Mouse (Mus musculus): ENCODE results near the gene Cobl. TPM values are rescaled to one million over a fixed set of nuclear protein-coding genes. Genes with fewer than 3 reads are reported as not detected.
A peak's percentile ranks its signal among the peaks of the same experiment; 100 is the strongest.

Gene Cobl
- total RNA-seq, 2 experiments from 2014 or later = 15.2 to 16.7 TPM

DNA sequence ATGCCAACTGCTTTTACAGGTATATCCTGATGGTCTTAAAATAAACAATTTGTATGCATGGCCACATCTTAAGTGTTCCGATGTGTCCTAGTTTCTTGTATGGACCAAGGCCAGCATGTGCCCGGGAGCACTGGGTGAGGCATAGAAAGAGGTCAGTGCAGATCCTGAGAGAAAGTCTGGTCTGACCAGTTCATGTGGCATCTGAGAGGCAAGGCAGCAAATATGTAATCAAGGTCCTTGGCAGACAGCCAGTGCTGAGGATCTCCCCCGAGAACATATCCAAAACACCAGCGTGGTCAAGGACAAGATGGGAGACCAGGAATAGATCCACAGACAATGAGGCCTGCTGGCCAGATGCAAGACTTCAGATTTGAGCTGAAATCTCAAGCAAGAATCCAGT, 81.8 kb downstream of the Cobl start:
- DNase-seq = no peak

DNA sequence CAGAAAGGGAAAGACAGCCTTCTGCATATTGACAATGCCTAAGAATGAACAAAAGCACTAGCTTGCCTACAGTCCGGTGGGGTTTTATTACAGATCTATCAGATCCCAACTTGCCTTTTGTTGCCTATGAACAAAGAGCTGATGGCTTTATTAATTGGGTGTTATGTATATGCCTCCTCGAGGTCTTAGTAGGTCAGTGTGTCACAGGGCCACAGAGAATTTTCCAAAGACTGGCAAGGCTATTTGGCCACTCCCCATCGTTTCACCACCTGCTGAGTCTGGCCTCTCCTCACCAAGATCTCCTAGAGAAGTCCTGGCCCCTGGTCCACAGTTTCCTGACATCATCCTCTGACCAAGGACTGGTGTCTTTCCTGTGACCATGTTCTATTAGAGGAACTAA, 83.7 kb downstream of the Cobl start:
- DNase-seq = no peak

DNA sequence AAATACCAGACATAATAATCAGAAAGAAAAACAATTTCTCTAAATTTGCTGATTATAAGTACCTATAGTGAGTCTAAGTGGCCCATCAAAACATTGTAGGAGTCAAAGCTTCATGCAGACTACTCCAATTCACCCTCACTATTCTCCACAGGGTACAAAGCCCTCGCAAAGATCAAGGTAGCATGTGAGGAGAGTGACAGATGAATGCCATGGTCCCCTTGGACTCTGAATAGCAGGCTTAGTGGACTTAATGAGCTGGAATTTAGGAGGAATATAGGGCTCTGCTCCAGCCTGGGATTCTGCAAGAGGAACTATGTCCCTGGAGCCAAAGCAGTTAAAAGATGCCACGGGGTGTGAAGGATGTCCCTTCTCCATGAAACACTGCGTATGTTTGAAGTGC, 88.1 kb downstream of the Cobl start:
- no peak for DNase-seq

DNA sequence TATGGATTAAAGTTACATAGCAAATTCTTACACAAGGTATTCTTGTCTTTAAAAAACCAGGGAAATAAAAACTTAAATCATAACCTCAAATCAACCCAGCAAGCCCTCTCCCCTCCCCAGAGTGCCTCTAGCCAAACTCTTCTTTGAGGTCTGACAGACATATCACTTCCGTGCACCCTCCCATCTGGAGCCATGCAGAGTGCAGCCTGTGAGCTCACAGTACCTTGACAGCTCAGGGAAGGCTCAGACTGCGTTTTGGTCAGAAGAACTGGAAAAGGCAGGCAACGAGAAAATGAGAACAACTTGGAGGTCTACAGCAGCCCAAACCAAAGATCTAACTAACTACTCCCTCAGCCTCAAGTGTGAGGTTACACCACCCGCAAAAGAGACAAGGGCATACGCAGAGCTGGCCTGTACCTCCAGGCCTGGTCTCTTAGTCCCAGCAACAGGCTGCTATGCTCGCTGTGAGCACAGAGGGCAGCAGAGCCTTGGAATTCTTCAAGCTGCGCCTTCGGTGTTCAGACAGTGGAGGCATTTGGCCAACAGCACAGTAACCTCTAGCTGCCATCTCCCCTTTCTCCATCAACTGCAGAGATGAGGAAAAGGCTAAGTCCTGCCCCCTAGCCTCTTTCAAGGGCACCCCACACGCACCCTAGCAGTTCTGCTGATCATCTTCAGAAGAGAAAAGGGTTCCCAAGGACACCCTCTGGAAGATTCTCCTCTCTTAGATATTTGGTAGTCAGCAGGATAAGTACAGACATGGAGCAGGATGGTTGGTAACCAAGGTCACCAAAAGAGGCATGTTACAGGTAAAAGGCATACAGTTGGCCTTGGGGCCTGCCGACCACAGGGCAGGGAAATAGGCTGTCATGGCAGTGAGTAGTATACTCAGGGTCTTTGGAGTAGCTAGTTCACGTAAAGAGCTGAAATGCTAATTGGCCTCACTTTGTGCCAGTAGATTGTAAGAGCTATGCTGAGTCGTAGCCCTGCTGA, 91.4 kb downstream of the Cobl start:
- DNase-seq = peak; percentile 80

DNA sequence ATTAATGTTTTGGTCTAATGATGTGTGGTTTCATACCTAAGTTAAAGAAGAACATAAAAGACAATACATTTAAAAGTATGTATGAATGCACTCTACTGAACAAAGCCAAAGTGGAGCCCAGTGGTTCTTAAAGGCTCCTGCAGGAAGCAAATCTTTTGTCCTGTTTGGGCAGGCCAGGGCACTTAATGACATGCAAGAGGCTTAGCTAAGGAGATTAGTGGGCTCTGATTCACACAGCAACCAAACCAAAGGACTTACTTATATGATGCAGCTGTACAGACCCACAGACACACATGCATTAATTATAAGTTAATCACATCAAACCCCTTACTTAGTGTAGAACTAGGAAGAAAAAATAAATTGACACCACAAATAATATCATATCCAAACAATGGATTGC, 93.8 kb downstream of the Cobl start:
- DNase-seq = no peak

DNA sequence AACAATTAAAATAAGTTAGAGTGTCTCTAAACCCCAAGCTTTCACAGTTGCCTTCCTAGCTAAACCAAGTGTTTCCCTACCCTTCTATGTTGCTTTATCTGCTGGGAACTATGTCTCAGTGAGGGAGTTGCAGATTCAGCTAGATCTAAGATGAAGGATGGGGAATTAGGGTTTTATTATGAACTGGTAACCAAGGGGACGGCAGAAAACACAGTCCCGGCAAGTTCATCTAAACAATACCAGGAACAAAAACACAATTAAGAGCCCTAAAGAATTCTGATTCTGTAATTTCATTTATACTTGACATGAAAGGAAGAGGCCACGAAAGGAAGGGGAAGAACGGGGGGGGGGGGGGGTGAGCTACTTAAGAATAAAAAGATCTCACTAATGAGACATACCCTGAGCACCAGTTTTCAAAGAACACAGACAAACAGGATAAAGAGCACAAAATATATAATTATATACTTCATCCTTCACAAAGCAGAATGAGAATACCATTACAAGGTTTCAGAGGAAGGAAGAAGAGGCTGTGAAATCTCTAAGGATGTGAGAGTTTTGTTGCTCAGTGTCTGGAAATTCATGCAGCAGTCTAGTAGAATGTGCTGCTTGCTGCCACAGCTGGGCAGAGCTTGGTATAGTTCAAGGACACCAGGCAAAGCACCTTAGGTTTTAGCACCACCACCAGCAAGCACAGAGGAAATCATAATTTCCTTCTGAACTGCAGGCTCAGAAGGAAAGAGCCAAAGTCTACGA, 97.2 kb downstream of the Cobl start:
- DNase-seq = no peak

DNA sequence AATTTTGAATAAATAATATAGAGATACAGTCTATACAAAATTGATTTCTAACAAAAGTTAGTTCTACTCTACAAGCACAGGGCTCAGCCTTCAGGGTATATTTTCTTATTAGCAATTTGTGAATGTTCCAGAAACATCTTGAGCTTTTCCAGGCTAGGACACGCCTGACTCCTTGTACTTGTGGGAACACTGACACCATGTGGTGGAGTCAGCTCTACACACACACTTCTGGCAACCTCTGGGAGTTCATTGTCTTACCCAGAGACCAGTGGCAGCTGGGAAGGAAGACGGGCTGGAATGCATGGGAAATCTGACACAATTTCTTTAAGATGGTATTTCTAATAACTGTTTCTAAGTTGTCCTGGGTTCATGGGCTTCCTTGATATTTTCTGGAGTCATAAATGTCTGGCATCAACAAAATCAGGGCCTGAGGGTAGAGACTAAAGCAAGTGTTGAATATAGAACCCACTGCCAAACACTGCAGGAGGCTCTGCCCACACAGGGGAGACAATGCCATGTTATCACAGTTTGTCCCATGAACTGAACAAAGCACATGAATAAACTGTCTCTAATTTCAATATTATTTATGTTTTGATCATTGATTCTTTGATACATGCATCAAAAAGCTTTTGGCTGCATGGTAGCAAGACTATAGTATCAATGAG, 105.3 kb downstream of the Cobl start:
- peak; percentile 31 to 41 for DNase-seq

DNA sequence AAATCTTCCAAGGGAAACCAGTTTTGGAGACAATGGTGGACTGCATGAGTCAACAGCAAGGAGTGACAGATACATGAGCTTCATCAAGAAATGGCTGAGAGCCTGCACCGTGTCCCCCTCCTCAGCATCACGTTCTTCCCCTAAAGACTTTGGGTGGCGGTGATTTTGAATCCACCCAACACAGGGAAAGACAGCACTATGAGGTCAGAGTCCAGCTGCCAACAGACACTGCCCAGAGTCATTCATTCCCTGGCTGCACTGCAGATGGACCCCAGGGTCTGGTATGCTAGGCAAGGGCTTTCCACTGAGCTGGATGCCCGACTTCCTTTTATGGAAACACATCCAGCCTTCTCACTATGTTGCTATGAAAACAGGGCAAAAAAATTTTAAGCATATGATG, 106.2 kb downstream of the Cobl start:
- DNase-seq = no peak

DNA sequence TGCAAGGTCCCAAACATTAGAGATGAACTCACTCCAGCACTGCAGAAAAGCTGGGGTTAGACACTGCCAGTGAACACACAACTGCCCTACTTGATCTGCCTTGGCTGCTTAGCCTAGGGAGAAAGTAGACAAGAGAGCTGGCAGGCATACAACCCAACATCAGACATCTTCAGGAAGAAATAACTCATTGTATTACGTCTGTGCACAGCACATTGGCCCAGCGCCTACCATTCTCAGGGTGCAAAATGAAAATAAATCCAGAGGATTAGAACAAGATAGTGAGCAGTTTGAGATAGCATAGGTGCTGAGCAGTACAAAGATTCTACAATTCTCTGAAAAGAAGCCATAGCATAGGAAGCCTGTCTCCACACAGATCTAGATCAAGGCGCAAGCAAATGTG, 109.1 kb downstream of the Cobl start:
- no peak for DNase-seq

DNA sequence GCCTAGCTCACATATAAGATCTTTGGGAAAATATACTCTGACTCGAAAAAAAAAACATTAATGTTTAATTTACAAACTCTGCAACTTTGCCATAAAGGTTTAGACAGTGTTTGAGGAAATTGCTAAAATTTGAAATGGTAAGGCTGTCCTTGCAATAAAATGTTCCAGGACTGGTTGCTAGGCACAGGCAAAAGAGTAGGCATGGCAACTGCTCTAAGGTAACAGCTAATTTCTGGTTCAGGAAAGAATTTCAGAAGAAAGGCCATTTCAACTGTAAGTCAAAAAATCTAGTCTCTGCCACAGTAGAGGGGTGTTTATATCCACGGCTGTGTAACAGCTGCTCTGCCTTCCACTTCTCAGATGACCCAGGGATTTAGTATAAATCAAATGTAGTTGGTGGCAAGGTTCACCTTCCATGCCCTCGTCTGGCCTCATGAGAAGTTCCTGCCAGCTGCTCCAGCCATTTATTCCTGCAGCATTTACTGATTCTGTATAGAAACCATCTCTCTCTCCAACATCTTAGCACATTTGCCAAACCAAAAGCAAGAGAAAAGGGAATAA, 113.7 kb downstream of the Cobl start:
- DNase-seq = no peak

DNA sequence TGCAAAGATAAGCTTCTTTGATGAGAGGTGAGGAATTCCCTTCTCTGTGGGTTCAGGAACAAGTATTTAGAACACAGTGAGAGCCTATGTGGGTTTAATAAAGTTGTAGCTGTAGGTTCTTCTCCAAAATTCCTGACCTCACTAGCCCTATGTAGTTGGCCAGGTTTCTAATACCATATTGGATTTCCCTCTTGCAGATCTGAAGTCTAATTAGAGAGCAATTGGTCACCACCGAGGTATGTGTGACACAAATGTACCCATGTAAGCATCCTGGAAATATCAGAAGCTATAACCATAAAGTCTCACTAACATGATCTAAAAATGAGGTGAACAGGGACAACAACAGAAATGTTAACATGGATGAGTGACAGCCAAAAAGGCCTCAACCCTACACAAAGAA, 114.7 kb downstream of the Cobl start:
- DNase-seq = no peak

DNA sequence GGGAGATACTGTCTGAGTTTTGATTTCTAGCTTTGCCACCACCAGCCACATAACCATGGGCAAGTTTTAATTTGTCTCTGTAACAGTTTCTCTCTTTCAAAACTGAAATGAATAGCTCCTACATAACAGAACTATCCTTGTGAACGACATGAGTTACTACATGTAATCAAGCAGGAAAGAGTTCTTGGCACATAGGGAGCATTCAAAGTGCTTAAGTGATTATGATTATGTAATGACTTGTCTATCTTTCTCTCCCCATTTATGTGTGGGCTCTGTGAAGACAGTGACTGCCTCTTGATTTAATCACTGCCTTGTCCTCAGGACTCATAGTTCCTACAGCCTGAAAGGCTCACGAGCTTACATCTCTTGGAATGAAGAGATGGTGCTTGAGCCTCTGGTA, 118.3 kb downstream of the Cobl start:
- DNase-seq = no peak

DNA sequence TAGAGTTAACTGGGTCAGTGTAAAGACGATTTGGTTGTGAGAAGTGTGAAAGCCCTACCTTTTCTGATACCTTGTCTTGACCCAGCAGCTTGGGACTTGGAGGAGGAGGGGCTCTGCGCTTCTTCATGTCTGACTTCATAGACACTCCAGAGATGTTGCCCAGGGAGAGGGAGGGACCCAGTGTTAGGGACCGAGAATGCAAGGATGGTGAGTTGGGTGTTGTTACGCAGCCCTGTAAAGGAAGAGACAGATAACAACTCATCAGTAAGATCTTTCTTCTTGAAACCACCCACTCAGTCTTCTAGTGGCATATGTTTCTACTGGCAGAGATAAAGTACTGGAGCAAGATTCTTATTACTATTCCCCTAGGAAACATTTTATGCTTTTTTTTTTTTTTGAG, 121.1 kb downstream of the Cobl start:
- no peak for DNase-seq

DNA sequence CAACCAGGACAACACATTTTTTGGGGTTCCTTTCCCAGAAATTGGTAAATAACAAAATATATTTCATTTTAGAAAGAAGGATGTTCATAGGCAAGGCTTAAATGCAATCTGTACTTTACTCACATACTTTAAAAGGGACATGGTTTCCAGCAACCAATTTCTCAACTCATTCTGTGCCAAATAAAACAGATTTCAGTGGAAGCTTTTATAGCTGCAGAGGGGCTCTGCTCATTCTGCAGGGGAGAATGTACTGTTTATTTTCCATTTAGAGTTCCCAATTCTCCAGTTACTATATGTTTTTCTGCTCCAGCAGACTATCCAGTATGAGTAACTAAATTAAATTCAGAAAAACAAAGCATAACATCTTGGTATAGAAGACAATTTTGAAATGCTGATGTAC, 124.1 kb downstream of the Cobl start:
- DNase-seq = no peak

DNA sequence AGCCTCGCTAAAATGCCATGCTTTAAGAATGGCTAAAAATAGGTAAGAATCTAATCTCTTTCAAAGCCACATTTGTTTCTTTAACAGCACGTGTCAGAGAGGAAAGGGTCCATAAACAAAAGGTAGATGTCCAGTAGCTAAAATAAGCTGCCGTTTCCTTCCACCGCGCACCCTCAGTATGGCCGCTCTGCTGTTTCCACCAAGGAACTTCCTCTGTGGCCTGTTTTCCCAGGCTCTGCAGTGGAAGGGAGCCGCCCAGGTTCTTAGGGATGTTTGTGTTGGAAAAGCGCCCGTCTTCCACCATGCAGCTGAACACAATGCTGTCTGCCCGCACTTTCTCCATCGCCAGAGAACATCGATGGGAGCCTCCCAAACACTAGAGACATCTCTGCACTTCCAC, 128.6 kb downstream of the Cobl start:
- no peak for DNase-seq

DNA sequence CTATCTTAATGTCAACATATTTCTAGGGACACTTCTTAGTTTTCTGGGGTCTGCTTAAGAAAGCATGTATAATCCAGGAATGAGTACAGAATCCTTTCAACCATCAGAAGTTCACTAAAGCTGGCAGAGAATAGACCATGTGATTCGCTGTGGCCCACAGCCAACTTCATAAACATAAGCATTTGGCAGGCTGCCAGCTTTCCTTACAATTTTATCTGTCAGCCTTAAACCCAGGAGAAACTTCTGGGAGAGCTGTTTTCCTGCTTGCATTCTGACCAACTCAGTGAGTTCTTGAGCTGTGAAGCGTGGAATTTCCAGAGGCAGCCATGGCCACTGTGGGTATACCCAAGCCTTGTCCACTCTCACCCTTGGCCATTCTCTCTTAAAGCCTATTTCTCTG, 132.8 kb downstream of the Cobl start:
- peak in 1 of 2 experiments; percentile 17 for DNase-seq

DNA sequence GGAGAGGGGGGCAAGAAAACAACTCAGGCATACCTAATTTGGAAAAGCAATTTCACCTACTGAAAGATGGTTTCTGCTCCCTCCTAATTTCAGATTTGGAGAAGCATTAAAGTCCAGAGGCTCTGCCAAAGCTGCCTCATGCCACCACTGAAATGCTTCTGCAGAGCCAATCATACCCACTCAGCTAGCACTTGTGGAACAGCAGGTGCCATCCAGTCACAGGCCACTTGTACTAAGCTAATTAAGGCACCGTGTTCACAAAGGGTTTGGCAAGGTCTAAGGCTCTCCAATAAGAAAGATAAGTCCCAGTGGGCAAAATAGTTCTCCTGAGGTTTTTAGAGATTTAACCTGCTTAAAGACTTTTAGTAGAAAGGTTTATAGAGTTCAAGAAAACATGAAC, 143.3 kb downstream of the Cobl start:
- DNase-seq = no peak

DNA sequence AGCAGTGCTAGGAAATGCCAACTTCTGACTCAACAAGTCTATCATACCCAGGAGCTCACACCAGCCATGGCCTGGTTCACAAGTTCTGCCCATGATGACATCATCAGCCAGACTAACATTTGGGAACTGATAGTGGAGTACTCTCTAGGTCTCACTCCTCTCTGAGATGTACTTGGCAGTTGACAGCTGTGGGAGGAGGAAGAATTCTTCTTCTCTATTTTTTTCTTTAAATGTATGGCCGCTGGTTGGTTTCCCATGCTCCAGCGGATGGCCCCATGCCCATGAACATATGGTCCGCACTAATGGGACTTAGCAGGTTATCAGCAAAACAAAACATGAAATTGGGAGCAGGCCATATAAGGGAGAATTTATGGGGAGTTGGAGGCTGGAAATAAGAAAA, 145.4 kb downstream of the Cobl start:
- DNase-seq = no peak

DNA sequence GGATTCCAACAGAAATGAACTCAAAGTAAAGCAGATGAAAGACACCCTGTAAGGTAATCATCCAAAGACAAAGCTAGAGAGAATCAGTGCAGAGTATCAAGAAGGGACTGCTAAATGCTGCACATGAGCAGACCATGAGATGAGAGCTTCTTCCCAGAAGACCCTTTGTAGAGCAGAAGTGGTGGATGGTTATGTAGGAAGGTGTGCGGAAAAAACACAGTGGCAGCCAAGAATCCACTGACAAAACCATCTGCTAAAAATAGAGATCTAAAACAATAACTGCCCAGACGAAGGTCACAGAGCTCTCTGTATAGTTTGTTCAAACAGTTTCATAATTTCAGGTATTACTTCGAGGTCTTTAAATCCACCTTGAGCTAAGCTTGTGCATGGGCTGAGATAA, 149.1 kb downstream of the Cobl start:
- no peak for DNase-seq

DNA sequence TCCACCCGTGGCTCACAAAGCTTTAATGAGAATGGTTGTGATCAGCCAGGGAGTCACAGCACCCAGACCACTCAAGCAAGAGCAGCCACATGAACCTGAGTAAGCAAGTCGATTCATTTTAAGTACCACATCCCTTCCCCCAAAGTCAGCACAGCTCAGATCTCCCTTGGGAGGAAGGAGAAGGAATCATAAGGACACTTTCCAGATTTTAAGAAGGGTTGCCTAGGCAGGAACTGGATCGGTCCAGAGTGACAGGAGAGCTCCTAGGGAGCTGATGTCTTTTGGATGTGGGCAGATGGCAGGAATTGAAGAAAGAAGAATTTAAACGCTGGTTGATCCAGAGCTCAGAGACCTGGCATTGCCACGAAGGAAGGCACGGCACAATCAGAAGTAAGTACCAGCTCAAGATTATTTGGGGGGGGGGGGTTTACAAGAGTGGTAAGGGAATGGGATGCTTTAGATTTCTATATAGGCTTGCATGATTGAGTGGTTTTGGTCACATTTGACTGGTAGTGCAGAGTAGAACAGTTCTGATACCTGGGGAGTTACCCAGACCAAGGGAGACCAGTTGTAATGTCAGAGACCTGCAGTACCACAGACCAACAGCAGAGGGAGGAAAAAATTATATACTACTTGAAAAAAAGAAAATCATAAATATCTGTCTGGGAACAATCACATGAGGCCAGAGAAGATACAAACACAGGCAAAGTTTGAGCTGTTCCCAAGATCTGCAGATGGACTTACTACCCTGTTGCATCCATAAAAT, 150.3 kb downstream of the Cobl start:
- no peak for DNase-seq

DNA sequence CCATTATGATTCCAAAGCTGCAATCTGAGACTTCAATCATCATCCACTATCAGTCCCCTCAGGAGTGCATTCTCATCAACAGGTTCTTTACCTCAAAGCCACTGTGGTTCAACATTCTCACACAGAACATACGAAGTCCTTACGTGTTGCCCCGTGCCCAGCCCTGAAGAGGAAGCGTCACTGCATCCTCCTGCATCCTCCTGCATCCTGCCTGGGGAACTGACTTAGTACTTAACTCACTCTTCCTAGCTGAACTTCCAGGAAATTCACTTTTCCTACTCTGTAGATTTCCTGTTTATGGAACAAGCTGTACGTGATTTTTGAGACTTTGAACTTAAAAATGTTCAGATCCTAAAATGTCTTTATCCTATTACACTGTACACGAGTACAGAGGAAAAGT, 153.3 kb downstream of the Cobl start:
- no peak for DNase-seq

DNA sequence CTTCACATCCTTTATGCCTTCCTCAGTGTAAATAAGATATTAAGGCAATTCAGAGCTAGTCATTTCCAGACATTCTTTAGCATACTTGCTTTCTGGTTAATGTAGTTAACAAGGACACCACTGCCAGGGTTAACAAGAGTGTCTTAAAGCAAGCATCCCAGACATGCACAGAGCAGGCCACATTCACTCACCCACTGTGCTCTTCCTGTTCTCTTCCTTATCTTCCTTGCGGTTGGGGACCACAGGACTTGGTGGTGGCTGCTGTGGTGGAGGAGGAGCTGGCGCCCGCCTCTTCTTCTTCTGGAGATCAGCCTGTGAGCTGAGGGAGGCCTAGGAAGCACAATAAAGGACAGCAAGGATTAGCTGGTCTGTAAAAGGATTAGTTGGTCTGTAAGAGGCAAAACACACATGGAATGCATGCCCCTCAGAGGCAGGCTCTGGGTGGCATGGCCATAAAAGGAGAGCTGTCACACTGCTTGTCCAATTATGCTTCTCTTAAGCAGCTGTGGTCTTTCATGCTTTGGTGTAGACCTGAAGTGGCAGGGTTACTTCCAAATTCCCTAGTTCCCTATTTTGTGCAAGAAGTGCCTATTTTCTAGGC, 155.2 kb downstream of the Cobl start:
- DNase-seq = no peak

All from layer of hippocampus, postnatal 36 days (tissue).